Mouse (Mus musculus): ENCODE results near the gene Acot7. TPM values are rescaled to one million over a fixed set of nuclear protein-coding genes. Genes with fewer than 3 reads are reported as not detected.

Gene Acot7
- polyA plus RNA-seq, 1 experiment, result 523 TPM

DNA sequence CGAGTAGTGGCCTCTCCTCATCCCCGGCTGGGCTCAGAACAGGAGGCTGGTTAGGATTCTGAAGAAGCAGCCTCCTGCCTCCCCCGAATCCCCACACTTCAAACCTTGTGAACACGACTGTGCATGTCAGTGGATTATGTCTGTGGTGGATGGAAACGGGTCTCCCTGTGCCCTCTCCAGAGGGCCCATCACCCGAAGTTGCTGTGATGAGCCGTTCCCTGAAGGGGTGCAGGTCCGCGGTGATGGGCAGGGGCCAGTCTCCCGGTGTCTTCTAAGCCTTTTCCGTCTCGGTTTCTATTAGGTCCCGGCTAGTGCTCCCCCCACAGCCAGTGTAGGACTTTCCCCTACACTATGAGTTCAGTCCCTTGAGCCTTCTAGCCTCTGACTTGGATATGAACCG is 120.9 kb downstream of the Acot7 start:
- no peak for TF ChIP-seq POLR2A (IDR thresholded peaks at IDR 0.05; ENCODE audit: borderline replicate concordance, insufficient read depth, low read length)
- no peak for TF ChIP-seq CTCF (IDR thresholded peaks at IDR 0.05; ENCODE audit: borderline replicate concordance, insufficient read depth, low read depth, low read length)
- H3K4me1 ChIP-seq (ENCODE audit: control insufficient read depth, insufficient read depth, low read length), result peaks cover 26% of the 10 kb centered on the region
- WGBS, result 54% methylated on average over 14 of the region's 14 CpGs
- no peak overlapping the region for H3K4me3 ChIP-seq (replicated peaks; ENCODE audit: insufficient read depth, low read depth, low read length)
- no peak overlapping the region for H3K27ac ChIP-seq (ENCODE audit: insufficient read depth, low read length)
- H3K27me3 ChIP-seq (ENCODE audit: control insufficient read depth, insufficient read depth, low read length), result no peaks in the 10 kb centered on the region; the same call in 1 of the 2 replicates
- DNase-seq, result no peak

GRCm38 (mm10) chr4:152300375-152300774 is 122.4 kb downstream of the Acot7 start:
- DNase-seq, result no peak
- Histone ChIP-seq H3K27ac (ENCODE audit: insufficient read depth, low read length) (no peak overlapping the region), H3K4me3 (replicated peaks; ENCODE audit: insufficient read depth, low read depth, low read length) (no peak overlapping the region), H3K4me1 (ENCODE audit: control insufficient read depth, insufficient read depth, low read length) (peaks cover 36% of the 10 kb centered on the region), H3K27me3 (ENCODE audit: control insufficient read depth, insufficient read depth, low read length) (no peaks in the 10 kb centered on the region; the same call in 1 of the 2 replicates)
- TF ChIP-seq CTCF (IDR thresholded peaks at IDR 0.05; ENCODE audit: borderline replicate concordance, insufficient read depth, low read depth, low read length), result no peak
- no peak for TF ChIP-seq POLR2A (IDR thresholded peaks at IDR 0.05; ENCODE audit: borderline replicate concordance, insufficient read depth, low read length)
- 43% methylated on average over 8 of the region's 8 CpGs for WGBS

- no peak for DNase-seq
- TF ChIP-seq CTCF (IDR thresholded peaks at IDR 0.05; ENCODE audit: borderline replicate concordance, insufficient read depth, low read depth, low read length) (no peak), POLR2A (IDR thresholded peaks at IDR 0.05; ENCODE audit: borderline replicate concordance, insufficient read depth, low read length) (no peak)
- H3K27ac ChIP-seq (ENCODE audit: insufficient read depth, low read length), result no peak overlapping the region
- peaks cover 48% of the 10 kb centered on the region for H3K4me1 ChIP-seq (ENCODE audit: control insufficient read depth, insufficient read depth, low read length)
- H3K4me3 ChIP-seq (replicated peaks; ENCODE audit: insufficient read depth, low read depth, low read length), result no peak overlapping the region
- 47% methylated on average over 11 of the region's 11 CpGs for WGBS
- no peaks in the 10 kb centered on the region; the same call in 1 of the 2 replicates for H3K27me3 ChIP-seq (ENCODE audit: control insufficient read depth, insufficient read depth, low read length)
Measured at GRCm38 (mm10) chr4:152302012-152302411, 124.1 kb downstream of the Acot7 start.

DNA sequence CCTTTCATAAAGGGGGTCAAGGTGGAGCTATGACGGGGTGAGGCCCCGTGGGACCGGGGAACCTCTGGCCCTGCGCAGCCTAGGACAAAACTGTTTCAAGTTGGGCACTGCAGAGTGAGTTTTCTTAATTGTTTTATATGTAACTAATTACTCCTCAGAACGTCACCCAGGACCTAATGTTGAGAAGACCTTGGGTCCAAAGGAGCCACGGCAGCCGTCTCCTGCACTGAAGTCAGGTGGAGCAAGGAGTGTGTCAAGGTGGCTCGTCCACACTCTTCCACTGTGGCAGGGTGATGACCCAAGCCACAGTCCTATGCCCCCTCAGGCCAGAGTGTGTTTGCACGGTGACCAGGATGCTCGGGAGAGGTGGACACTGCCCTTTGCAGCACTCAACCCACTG is 125.2 kb downstream of the Acot7 start:
- TF ChIP-seq CTCF (IDR thresholded peaks at IDR 0.05; ENCODE audit: borderline replicate concordance, insufficient read depth, low read depth, low read length) (no peak), POLR2A (IDR thresholded peaks at IDR 0.05; ENCODE audit: borderline replicate concordance, insufficient read depth, low read length) (no peak)
- no peak for DNase-seq
- H3K4me1 ChIP-seq (ENCODE audit: control insufficient read depth, insufficient read depth, low read length), result peaks cover 48% of the 10 kb centered on the region
- 93% methylated on average over 10 of the region's 10 CpGs for WGBS
- H3K27me3 ChIP-seq (ENCODE audit: control insufficient read depth, insufficient read depth, low read length), result no peaks in the 10 kb centered on the region; the same call in 1 of the 2 replicates
- H3K4me3 ChIP-seq (replicated peaks; ENCODE audit: insufficient read depth, low read depth, low read length), result no peak overlapping the region
- H3K27ac ChIP-seq (ENCODE audit: insufficient read depth, low read length), result no peak overlapping the region

DNA sequence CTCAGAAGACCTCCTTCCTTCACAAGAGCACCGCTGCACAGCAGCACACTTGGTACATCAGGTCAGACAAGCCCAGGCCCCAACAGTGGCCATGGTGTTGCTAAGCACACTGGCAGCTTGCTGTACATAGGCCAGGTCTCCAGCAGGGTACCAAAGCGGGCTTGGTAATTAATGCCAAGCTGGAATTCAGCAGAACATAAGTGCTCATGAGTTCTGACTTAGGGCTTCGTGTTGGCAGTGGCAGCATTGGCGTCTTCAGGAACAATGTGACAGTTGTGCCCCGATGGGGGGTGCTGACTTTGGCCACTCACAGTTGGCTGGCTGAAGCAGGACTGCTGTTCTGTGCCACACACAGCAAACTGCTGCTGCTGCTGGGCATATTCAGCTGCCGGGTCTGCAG is 126.8 kb downstream of the Acot7 start:
- no peak for DNase-seq
- H3K4me3 ChIP-seq (replicated peaks; ENCODE audit: insufficient read depth, low read depth, low read length), result no peak overlapping the region
- no peak for TF ChIP-seq POLR2A (IDR thresholded peaks at IDR 0.05; ENCODE audit: borderline replicate concordance, insufficient read depth, low read length)
- no peak for TF ChIP-seq CTCF (IDR thresholded peaks at IDR 0.05; ENCODE audit: borderline replicate concordance, insufficient read depth, low read depth, low read length)
- peaks cover 41% of the 10 kb centered on the region for H3K4me1 ChIP-seq (ENCODE audit: control insufficient read depth, insufficient read depth, low read length)
- WGBS, result 19% methylated on average over 6 of the region's 6 CpGs
- H3K27me3 ChIP-seq (ENCODE audit: control insufficient read depth, insufficient read depth, low read length), result no peaks in the 10 kb centered on the region; the same call in 1 of the 2 replicates
- no peak overlapping the region for H3K27ac ChIP-seq (ENCODE audit: insufficient read depth, low read length)

DNA sequence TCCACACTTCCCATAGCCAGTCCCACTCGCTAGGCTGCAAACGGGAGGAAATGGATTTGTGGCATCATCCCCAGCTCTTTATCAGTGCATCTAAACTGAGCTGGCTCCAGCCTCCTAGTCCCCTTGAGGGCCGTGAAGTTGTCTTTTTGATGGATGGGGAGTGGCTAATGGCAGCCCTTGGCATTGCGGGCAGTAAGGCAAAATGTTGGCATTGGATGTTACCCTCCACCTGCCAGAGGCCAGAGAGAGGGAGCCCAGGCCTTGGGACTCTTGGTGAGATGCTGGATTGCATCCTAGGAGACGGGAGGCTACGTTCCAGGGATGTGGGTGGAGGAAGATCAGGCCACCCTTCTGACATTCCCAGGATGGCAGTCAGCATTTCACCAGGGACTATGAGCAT is 128.1 kb downstream of the Acot7 start:
- Histone ChIP-seq H3K27me3 (ENCODE audit: control insufficient read depth, insufficient read depth, low read length) (no peaks in the 10 kb centered on the region; the same call in 1 of the 2 replicates), H3K4me1 (ENCODE audit: control insufficient read depth, insufficient read depth, low read length) (peaks cover 41% of the 10 kb centered on the region), H3K27ac (ENCODE audit: insufficient read depth, low read length) (0 out of 2 replicates have a peak overlapping the region, but pooled peaks have one; percentile 4), H3K4me3 (replicated peaks; ENCODE audit: insufficient read depth, low read depth, low read length) (no peak overlapping the region)
- no peak for TF ChIP-seq POLR2A (IDR thresholded peaks at IDR 0.05; ENCODE audit: borderline replicate concordance, insufficient read depth, low read length)
- TF ChIP-seq CTCF (IDR thresholded peaks at IDR 0.05; ENCODE audit: borderline replicate concordance, insufficient read depth, low read depth, low read length), result no peak
- DNase-seq, result no peak
- 34% methylated on average over 6 of the region's 6 CpGs for WGBS

DNA sequence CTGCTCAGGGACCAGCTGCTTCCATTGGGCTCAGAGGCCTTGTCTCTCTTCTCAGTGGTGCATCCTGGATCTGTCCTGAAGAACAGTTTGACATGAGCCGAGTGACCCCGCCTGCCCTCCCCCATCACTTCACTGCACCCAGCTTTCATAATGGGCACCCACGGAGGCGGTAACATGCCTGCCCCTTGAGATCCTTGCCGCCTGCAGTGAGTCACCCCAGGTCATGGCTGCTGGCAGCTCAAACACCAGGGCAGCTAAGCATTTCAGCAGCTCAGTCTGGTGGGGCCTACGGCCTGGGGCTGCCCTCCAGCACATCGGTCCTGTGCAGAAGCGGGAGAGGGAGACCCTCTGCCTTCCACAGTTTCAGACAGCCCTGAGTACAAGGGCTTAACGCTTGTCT is 129.6 kb downstream of the Acot7 start:
- 79% methylated on average over 9 of the region's 9 CpGs for WGBS

GRCm38 (mm10) chr4:152312186-152312585 is 134.3 kb downstream of the Acot7 start:
- 35% methylated on average over 14 of the region's 14 CpGs for WGBS
- TF ChIP-seq POLR2A (IDR thresholded peaks at IDR 0.05; ENCODE audit: borderline replicate concordance, insufficient read depth, low read length) (no peak), CTCF (IDR thresholded peaks at IDR 0.05; ENCODE audit: borderline replicate concordance, insufficient read depth, low read depth, low read length) (no peak)
- no peak overlapping the region for H3K4me3 ChIP-seq (replicated peaks; ENCODE audit: insufficient read depth, low read depth, low read length)
- peaks cover 4% of the 10 kb centered on the region; the same call in 1 of the 2 replicates for H3K4me1 ChIP-seq (ENCODE audit: control insufficient read depth, insufficient read depth, low read length)
- no peaks in the 10 kb centered on the region; the same call in 1 of the 2 replicates for H3K27me3 ChIP-seq (ENCODE audit: control insufficient read depth, insufficient read depth, low read length)
- H3K27ac ChIP-seq (ENCODE audit: insufficient read depth, low read length), result no peak overlapping the region
- no peak for DNase-seq

More for the DNA sequence above, 129.6 kb downstream of the Acot7 start:
- no peak overlapping the region for H3K27ac ChIP-seq (ENCODE audit: insufficient read depth, low read length)
- no peak for TF ChIP-seq CTCF (IDR thresholded peaks at IDR 0.05; ENCODE audit: borderline replicate concordance, insufficient read depth, low read depth, low read length)
- TF ChIP-seq POLR2A (IDR thresholded peaks at IDR 0.05; ENCODE audit: borderline replicate concordance, insufficient read depth, low read length), result no peak
- H3K4me1 ChIP-seq (ENCODE audit: control insufficient read depth, insufficient read depth, low read length), result peaks cover 27% of the 10 kb centered on the region
- H3K4me3 ChIP-seq (replicated peaks; ENCODE audit: insufficient read depth, low read depth, low read length), result no peak overlapping the region
- no peak for DNase-seq
- no peaks in the 10 kb centered on the region; the same call in 1 of the 2 replicates for H3K27me3 ChIP-seq (ENCODE audit: control insufficient read depth, insufficient read depth, low read length)
